Comparison of ENCODE assay signal across 8 mouse cellular contexts in genomic region chr1:138843361-138844091, GRCm38 (mm10). TPM values are rescaled to one million over a fixed set of nuclear protein-coding genes. Genes with fewer than 3 reads are reported as not detected.
DNase-seq lines count a peak whose midpoint lies in the region; ATAC-seq and TF ChIP-seq lines count a peak whose summit lies in the region.

No protein-coding gene starts in this region.

- H3K27me3 ChIP-seq in lung, embryonic 14.5 days (ENCODE audit: insufficient read depth, low read length), result peaks cover 94% of the 10 kb centered on the region
- H3K27me3 ChIP-seq in heart, embryonic 14.5 days (ENCODE audit: control insufficient read depth, insufficient read depth, low read length), result peaks cover 58% of the 10 kb centered on the region
- peaks cover 97% of the 10 kb centered on the region for H3K27me3 ChIP-seq in liver, embryonic 14.5 days (ENCODE audit: control insufficient read depth, insufficient read depth, low read length)

- no peaks in the 10 kb centered on the region for H3K9me3 ChIP-seq in lung, embryonic 14.5 days (ENCODE audit: low read depth, low read length)
- no peaks in the 10 kb centered on the region for H3K9me3 ChIP-seq in heart, embryonic 14.5 days (ENCODE audit: control insufficient read depth, low read length)
- H3K9me3 ChIP-seq in liver, embryonic 14.5 days (ENCODE audit: control insufficient read depth, low read length), result no peaks in the 10 kb centered on the region

- no peak for TF ChIP-seq CTCF in lung, embryonic 14.5 days (IDR thresholded peaks at IDR 0.05; ENCODE audit: low read depth)
- no peak for TF ChIP-seq CTCF in bone marrow macrophage, adult 2 months (IDR thresholded peaks at IDR 0.05; ENCODE audit: low read depth, low read length)
- TF ChIP-seq CTCF in liver, embryonic 14.5 days (IDR thresholded peaks at IDR 0.05; ENCODE audit: low read depth), result no peak

- under 1% methylated on average over 35 of the region's 35 CpGs for WGBS in lung, embryonic 14.5 days
- WGBS in heart, embryonic 14.5 days, result 1% methylated on average over 35 of the region's 35 CpGs
- WGBS in liver, embryonic 14.5 days (ENCODE audit: insufficient replicate concordance), result 1% methylated on average over 35 of the region's 35 CpGs

- TF ChIP-seq POLR2A in bone marrow macrophage, adult 2 months (IDR thresholded peaks at IDR 0.05; ENCODE audit: borderline replicate concordance, low read depth, low read length), result no peak

- ATAC-seq in lung, embryonic 14.5 days (ENCODE audit: insufficient read depth), result no peak
- no peak for ATAC-seq in heart, embryonic 14.5 days (ENCODE audit: insufficient number of reproducible peaks, insufficient read depth, low FRiP score, low read depth)
- no peak for ATAC-seq in liver, embryonic 14.5 days (ENCODE audit: insufficient read depth)

- no peak overlapping the region for H3K27ac ChIP-seq in lung, embryonic 14.5 days (ENCODE audit: low read depth)
- H3K27ac ChIP-seq in bone marrow macrophage, adult 2 months (ENCODE audit: insufficient read depth, low read depth, low read length), result no peak overlapping the region
- H3K27ac ChIP-seq in heart, embryonic 14.5 days (replicated peaks in 1 of 2; ENCODE audit: control insufficient read depth in 1 of 2, insufficient read depth in 1 of 2, low read depth in 2 of 2, low read length in 2 of 2), result no peak overlapping the region
- H3K27ac ChIP-seq in liver, embryonic 14.5 days, result no peak overlapping the region

- H3K9ac ChIP-seq in lung, embryonic 14.5 days, result 0 out of 2 replicates have a peak overlapping the region, but pooled peaks have one; percentile 2
- H3K9ac ChIP-seq in heart, embryonic 14.5 days (ENCODE audit: low read length), result peak overlapping the region; percentile 14
- no peak overlapping the region for H3K9ac ChIP-seq in liver, embryonic 14.5 days (replicated peaks)

- peak overlapping the region; percentile 31 for H3K4me3 ChIP-seq in lung, embryonic 14.5 days (ENCODE audit: low read depth, low read length)
- peak overlapping the region; percentile 61 for H3K4me3 ChIP-seq in bone marrow macrophage, adult 2 months (ENCODE audit: insufficient read depth, low read length)
- peak overlapping the region; percentile 38 to 39 for H3K4me3 ChIP-seq in heart, embryonic 14.5 days (ENCODE audit: control insufficient read depth in 1 of 2, insufficient read depth in 1 of 2, low read depth in 1 of 2, low read length in 2 of 2)
- peak overlapping the region in 1 of 2 experiments; percentile 39; a peak in 3 of 4 replicates for H3K4me3 ChIP-seq in liver, embryonic 14.5 days (ENCODE audit: insufficient read depth in 1 of 2, low read depth in 2 of 2, low read length in 2 of 2)

- 0 out of 2 replicates have a peak, but pooled peaks cover 6% of the 10 kb centered on the region for H3K4me1 ChIP-seq in lung, embryonic 14.5 days (ENCODE audit: insufficient read depth)
- peaks cover 3% of the 10 kb centered on the region; the same call in 1 of the 2 replicates for H3K4me1 ChIP-seq in bone marrow macrophage, adult 2 months (ENCODE audit: control insufficient read depth, insufficient read depth, low read length)
- peaks cover 12 to 24% of the 10 kb centered on the region in 2 experiments for H3K4me1 ChIP-seq in heart, embryonic 14.5 days (ENCODE audit: control insufficient read depth in 2 of 2, insufficient read depth in 2 of 2, low read length in 2 of 2)
- H3K4me1 ChIP-seq in liver, embryonic 14.5 days (replicated peaks; ENCODE audit: control insufficient read depth in 2 of 2, insufficient read depth in 2 of 2, low read length in 1 of 2), result peaks cover 0 to 2% of the 10 kb centered on the region in 2 experiments; a peak in 1 of 4 replicates

- TF ChIP-seq EP300 in liver, embryonic 14.5 days (IDR thresholded peaks at IDR 0.05; ENCODE audit: low read depth), result no peak

- H3K36me3 ChIP-seq in lung, embryonic 14.5 days (ENCODE audit: insufficient read depth), result no peaks in the 10 kb centered on the region
- no peaks in the 10 kb centered on the region for H3K36me3 ChIP-seq in heart, embryonic 14.5 days (ENCODE audit: control insufficient read depth, insufficient read depth, low read length)
- H3K36me3 ChIP-seq in liver, embryonic 14.5 days (replicated peaks; ENCODE audit: control insufficient read depth, insufficient read depth, low read depth), result no peaks in the 10 kb centered on the region

- DNase-seq in lung, embryonic 14.5 days, result no peak
- no peak for DNase-seq in lung, postnatal 25 days (ENCODE audit: low spot score)
- no peak for DNase-seq in liver, embryonic 14.5 days (ENCODE audit: low read depth in 3 of 3, low spot score in 3 of 3)
- peak; percentile 82 for DNase-seq in retina, postnatal 1 day
- no peak for DNase-seq in left cerebral cortex, adult 8-10 months (ENCODE audit: low spot score in 2 of 2)
- no peak for DNase-seq in frontal cortex, postnatal 14 days (ENCODE audit: low spot score in 2 of 2)

- peak overlapping the region; percentile 57 for H3K4me2 ChIP-seq in lung, embryonic 14.5 days
- peak overlapping the region; percentile 66 for H3K4me2 ChIP-seq in heart, embryonic 14.5 days (ENCODE audit: low read length)
- H3K4me2 ChIP-seq in liver, embryonic 14.5 days (ENCODE audit: low read depth), result peak overlapping the region; percentile 51

RNA-seq across cellular contexts. Expression of gene Lhx9, which starts 4.9 kb away (rescaled TPM):
- polyA plus RNA-seq in lung, embryonic 14.5 days (2014; fragmentation: Nextera tagmentation; extraction: Ambion mirVana), result 0.05 TPM in 1 of 2 replicates, not detected in the other
- polyA plus RNA-seq in bone marrow macrophage, adult 2 months (2012; ENCODE audit: insufficient read depth, insufficient read length, missing spikeins), result not detected in 2 replicates
- polyA plus RNA-seq in heart, embryonic 14.5 days (2014; fragmentation: Nextera tagmentation; extraction: Ambion mirVana), result 0.32 and 0.61 TPM in 2 replicates
- 0.08 and 0.13 TPM in 2 replicates for polyA plus RNA-seq in liver, embryonic 14.5 days (2012; rRNA removed)
- polyA plus RNA-seq in liver, embryonic 14.5 days (2014; fragmentation: Nextera tagmentation; extraction: Ambion mirVana), result not detected in 2 replicates
- 1 to 10 TPM in 1 of 4 experiments, under 1 TPM in 3; 0.82 to 1.2 (median 0.91) TPM for total RNA-seq in left cerebral cortex, adult 8-10 months (2022)

RNA-seq across cellular contexts. Expression of gene 2310009B15Rik, which starts 13.1 kb away (rescaled TPM):
- 54.2 and 61.7 TPM in 2 replicates for polyA plus RNA-seq in lung, embryonic 14.5 days (2014; fragmentation: Nextera tagmentation; extraction: Ambion mirVana)
- 16.0 and 17.4 TPM in 2 replicates for polyA plus RNA-seq in bone marrow macrophage, adult 2 months (2012; ENCODE audit: insufficient read depth, insufficient read length, missing spikeins)
- polyA plus RNA-seq in heart, embryonic 14.5 days (2014; fragmentation: Nextera tagmentation; extraction: Ambion mirVana), result 30.5 and 40.3 TPM in 2 replicates
- polyA plus RNA-seq in liver, embryonic 14.5 days (2012; rRNA removed), result 10.1 and 10.9 TPM in 2 replicates
- 13.1 and 17.3 TPM in 2 replicates for polyA plus RNA-seq in liver, embryonic 14.5 days (2014; fragmentation: Nextera tagmentation; extraction: Ambion mirVana)
- 10 to 100 TPM; 12.3 to 15.5 (median 13.7) TPM for total RNA-seq in left cerebral cortex, adult 8-10 months (2022)
